Mouse (Mus musculus): ENCODE measurements around the gene Cep57. TPM values are rescaled to one million over a fixed set of nuclear protein-coding genes. Genes with fewer than 3 reads are reported as not detected.
A peak's percentile ranks its signal among the peaks of the same experiment; 100 is the strongest.

Gene Cep57
- polyA plus RNA-seq, 2 experiments: 26.2 to 34.5 TPM

DNA sequence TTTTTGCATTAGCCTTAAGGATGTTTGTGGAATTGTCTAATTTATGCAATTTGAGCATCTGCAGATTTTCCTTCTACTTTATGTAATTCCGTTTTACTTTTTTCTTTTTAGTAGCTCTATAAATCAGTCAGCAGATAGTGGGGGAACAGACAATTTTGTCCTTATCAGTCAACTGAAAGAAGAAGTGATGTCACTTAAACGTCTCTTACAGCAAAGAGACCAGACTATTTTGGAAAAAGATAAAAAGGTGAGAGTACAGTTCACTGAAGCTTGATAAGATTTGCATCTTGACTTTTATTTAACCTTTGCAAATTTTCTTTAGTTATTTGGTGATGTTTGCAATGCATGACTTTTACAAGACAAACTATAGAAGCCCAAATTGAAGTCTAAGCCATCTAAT, 9.8 kb upstream of the Cep57 start:
- Histone ChIP-seq H3K9ac (replicated peaks) (no peak overlapping the region), H3K4me2 (ENCODE audit: low read depth) (no peak overlapping the region), H3K27ac (no peak overlapping the region), H3K4me1 (replicated peaks; ENCODE audit: control insufficient read depth in 2 of 2, insufficient read depth in 2 of 2, low read length in 1 of 2) (no peaks in the 10 kb centered on the region), H3K27me3 (ENCODE audit: control insufficient read depth, insufficient read depth, low read length) (no peaks in the 10 kb centered on the region), H3K36me3 (replicated peaks; ENCODE audit: control insufficient read depth, insufficient read depth, low read depth) (peaks cover 79% of the 10 kb centered on the region), H3K9me3 (ENCODE audit: control insufficient read depth, low read length) (no peaks in the 10 kb centered on the region), H3K4me3 (ENCODE audit: insufficient read depth in 1 of 2, low read depth in 2 of 2, low read length in 2 of 2) (no peak overlapping the region)
- DNase-seq (ENCODE audit: low read depth in 3 of 3, low spot score in 3 of 3): no peak
- WGBS (ENCODE audit: insufficient replicate concordance): 33% methylated on average over 2 of the region's 2 CpGs
- TF ChIP-seq EP300 (IDR thresholded peaks at IDR 0.05; ENCODE audit: low read depth) (no peak), CTCF (IDR thresholded peaks at IDR 0.05; ENCODE audit: low read depth) (no peak)
- no peak for ATAC-seq (ENCODE audit: insufficient read depth)

DNA sequence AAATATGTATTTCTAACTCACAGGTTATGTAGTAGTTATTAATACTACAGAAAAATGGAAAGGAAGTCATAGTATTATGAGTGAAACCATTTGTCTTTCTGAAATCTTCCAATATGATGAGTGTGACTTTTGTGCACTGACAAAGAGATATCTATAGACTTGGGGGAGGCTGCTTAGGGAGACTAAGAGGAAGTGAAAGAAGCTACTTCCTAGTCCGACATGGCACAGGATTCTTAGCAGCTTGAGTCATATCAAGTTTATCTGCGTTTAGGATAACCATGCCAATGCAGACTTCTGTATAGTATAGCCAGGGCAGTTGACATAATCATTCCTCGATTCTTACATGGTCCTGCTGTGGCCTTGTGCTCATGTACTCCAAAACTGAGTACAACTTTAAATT, 8.3 kb upstream of the Cep57 start:
- DNase-seq (ENCODE audit: low read depth in 3 of 3, low spot score in 3 of 3): no peak
- Histone ChIP-seq H3K4me3 (ENCODE audit: insufficient read depth in 1 of 2, low read depth in 2 of 2, low read length in 2 of 2) (no peak overlapping the region), H3K27me3 (ENCODE audit: control insufficient read depth, insufficient read depth, low read length) (no peaks in the 10 kb centered on the region), H3K9me3 (ENCODE audit: control insufficient read depth, low read length) (no peaks in the 10 kb centered on the region), H3K36me3 (replicated peaks; ENCODE audit: control insufficient read depth, insufficient read depth, low read depth) (peaks cover 80% of the 10 kb centered on the region), H3K9ac (replicated peaks) (no peak overlapping the region), H3K4me2 (ENCODE audit: low read depth) (no peak overlapping the region), H3K27ac (no peak overlapping the region), H3K4me1 (replicated peaks; ENCODE audit: control insufficient read depth in 2 of 2, insufficient read depth in 2 of 2, low read length in 1 of 2) (no peaks in the 10 kb centered on the region)
- TF ChIP-seq EP300 (IDR thresholded peaks at IDR 0.05; ENCODE audit: low read depth) (no peak), CTCF (IDR thresholded peaks at IDR 0.05; ENCODE audit: low read depth) (no peak)
- ATAC-seq (ENCODE audit: insufficient read depth): no peak
- WGBS (ENCODE audit: insufficient replicate concordance): 71% methylated on average over 3 of the region's 3 CpGs

DNA sequence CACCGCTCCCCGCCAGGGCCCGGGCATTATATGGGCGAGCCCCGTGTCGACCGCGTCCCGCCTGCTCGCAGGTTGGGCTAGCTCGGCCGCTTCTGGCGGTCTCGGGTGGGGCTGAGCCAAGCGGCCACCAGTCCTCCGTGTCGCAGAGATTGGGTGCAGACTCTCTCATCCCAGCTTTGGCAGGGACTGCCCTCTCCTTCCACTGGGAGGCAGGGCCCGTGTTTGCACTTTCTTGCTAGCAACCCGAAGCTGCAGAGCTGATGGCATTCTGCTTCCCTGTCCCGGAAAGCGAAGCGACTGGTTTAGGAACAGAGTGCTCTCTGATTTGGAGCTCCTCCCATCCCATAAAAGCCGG, 1.2 kb upstream of the Cep57 start:
- peaks cover 11 to 14% of the 10 kb centered on the region in 2 experiments for H3K4me1 ChIP-seq (replicated peaks; ENCODE audit: control insufficient read depth in 2 of 2, insufficient read depth in 2 of 2, low read length in 1 of 2)
- TF ChIP-seq EP300 (IDR thresholded peaks at IDR 0.05; ENCODE audit: low read depth) (no peak), CTCF (IDR thresholded peaks at IDR 0.05; ENCODE audit: low read depth) (no peak; the same call in 1 of the 2 replicates)
- peak overlapping the region; percentile 78 to 89 for H3K4me3 ChIP-seq (ENCODE audit: insufficient read depth in 1 of 2, low read depth in 2 of 2, low read length in 2 of 2)
- no peaks in the 10 kb centered on the region for H3K9me3 ChIP-seq (ENCODE audit: control insufficient read depth, low read length)
- peaks cover 22% of the 10 kb centered on the region for H3K36me3 ChIP-seq (replicated peaks; ENCODE audit: control insufficient read depth, insufficient read depth, low read depth)
- no peaks in the 10 kb centered on the region for H3K27me3 ChIP-seq (ENCODE audit: control insufficient read depth, insufficient read depth, low read length)
- under 1% methylated on average over 23 of the region's 23 CpGs for WGBS (ENCODE audit: insufficient replicate concordance)
- H3K4me2 ChIP-seq (ENCODE audit: low read depth): peak overlapping the region; percentile 84
- ATAC-seq (ENCODE audit: insufficient read depth) (peak; percentile 22), DNase-seq (ENCODE audit: low read depth in 3 of 3, low spot score in 3 of 3) (peak in 2 of 3 experiments; percentile 29 to 47)
- peak overlapping the region; percentile 76 for H3K9ac ChIP-seq (replicated peaks)
- H3K27ac ChIP-seq: peak overlapping the region; percentile 76

DNA sequence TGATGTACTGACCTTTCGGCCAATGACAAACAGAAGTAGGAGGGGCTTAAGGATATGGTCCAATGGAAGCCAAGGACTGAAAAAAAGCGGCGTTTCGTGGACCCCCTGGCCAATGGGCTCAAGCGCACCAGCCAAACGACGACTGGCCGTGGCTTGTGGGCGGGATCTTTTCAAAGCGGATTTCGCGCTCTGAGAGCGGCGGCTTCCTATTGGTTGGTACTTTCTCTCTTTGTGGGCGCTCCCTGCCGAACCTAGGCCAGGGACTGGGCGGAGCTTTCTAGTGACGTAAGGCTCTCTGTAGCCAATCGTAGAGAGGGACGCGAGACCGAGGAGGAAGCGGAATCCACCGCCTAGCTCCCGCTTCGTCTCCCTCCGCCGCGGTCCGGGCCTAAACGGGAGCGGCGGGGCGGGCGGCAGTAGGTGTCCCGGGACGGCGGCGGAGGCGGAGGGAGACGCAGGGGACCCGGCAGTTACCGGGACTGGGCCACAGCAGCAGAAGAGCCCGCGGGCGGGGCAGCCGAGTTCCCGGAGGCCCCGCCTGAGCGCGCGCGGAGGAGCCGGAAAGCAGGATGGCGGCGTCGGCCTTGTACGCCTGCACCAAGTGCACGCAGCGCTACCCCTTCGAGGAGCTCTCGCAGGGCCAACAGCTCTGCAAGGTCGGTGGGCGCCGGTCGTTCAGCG, 639 bp upstream of the Cep57 start, which contains the start of gene Fam76b:
Gene Fam76b (plus strand): TSS at position 311 of the 681 bp plus-strand sequence.
- Histone ChIP-seq H3K4me2 (ENCODE audit: low read depth) (peak within 1 kb of the TSS; percentile 84), H3K27me3 (ENCODE audit: control insufficient read depth, insufficient read depth, low read length) (no peaks in the 10 kb centered on the region), H3K9me3 (ENCODE audit: control insufficient read depth, low read length) (no peaks in the 10 kb centered on the region), H3K27ac (peak within 1 kb of the TSS; percentile 92), H3K9ac (replicated peaks) (peak within 1 kb of the TSS; percentile 87), H3K4me3 (ENCODE audit: insufficient read depth in 1 of 2, low read depth in 2 of 2, low read length in 2 of 2) (peak within 1 kb of the TSS; percentile 81 to 89), H3K4me1 (replicated peaks; ENCODE audit: control insufficient read depth in 2 of 2, insufficient read depth in 2 of 2, low read length in 1 of 2) (peaks cover 11 to 15% of the 10 kb centered on the region in 2 experiments), H3K36me3 (replicated peaks; ENCODE audit: control insufficient read depth, insufficient read depth, low read depth) (peaks cover 18% of the 10 kb centered on the region)
- TF ChIP-seq EP300 (IDR thresholded peaks at IDR 0.05; ENCODE audit: low read depth) (peak; percentile 20; the same call in 1 of the 2 replicates), CTCF (IDR thresholded peaks at IDR 0.05; ENCODE audit: low read depth) (no peak)
- ATAC-seq (ENCODE audit: insufficient read depth) (peak; percentile 86), DNase-seq (ENCODE audit: low read depth in 3 of 3, low spot score in 3 of 3) (peak; percentile 100)
- 0% methylated on average over 67 of the region's 67 CpGs for WGBS (ENCODE audit: insufficient replicate concordance)

DNA sequence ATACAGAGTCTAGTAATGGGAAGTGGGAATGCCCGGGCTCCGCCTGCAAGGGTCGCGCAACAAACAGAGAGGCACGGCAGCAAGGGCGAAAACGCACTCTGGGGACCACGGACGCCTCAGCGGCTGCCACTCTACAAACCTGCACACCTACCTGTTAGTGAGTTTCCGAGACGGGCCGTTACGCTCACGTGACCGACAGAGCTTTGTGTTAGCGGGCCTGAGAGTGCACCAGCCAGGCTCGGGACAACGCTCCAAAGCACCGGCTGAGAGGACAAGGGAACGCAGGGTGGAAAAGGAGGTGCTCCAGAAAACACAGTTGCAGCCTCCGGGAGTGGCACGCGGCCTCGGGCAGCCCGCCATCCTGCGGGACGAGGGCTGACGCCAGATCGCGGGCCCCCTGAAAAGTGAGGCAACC, 509 bp downstream of the Cep57 start:
- TF ChIP-seq CTCF (IDR thresholded peaks at IDR 0.05; ENCODE audit: low read depth): no peak
- no peak for TF ChIP-seq EP300 (IDR thresholded peaks at IDR 0.05; ENCODE audit: low read depth)
- Histone ChIP-seq H3K9ac (replicated peaks) (peak overlapping the region; percentile 87), H3K27ac (peak overlapping the region; percentile 92), H3K4me2 (ENCODE audit: low read depth) (peak overlapping the region; percentile 78), H3K36me3 (replicated peaks; ENCODE audit: control insufficient read depth, insufficient read depth, low read depth) (peaks cover 10% of the 10 kb centered on the region), H3K27me3 (ENCODE audit: control insufficient read depth, insufficient read depth, low read length) (no peaks in the 10 kb centered on the region), H3K4me1 (replicated peaks; ENCODE audit: control insufficient read depth in 2 of 2, insufficient read depth in 2 of 2, low read length in 1 of 2) (peaks cover 11 to 18% of the 10 kb centered on the region in 2 experiments), H3K9me3 (ENCODE audit: control insufficient read depth, low read length) (no peaks in the 10 kb centered on the region), H3K4me3 (ENCODE audit: insufficient read depth in 1 of 2, low read depth in 2 of 2, low read length in 2 of 2) (peak overlapping the region; percentile 81 to 85)
- peak; percentile 22 for ATAC-seq (ENCODE audit: insufficient read depth)
- 0% methylated on average over 31 of the region's 31 CpGs for WGBS (ENCODE audit: insufficient replicate concordance)
- peak; percentile 41 to 62 (median 59) for DNase-seq (ENCODE audit: low read depth in 3 of 3, low spot score in 3 of 3)
